Mouse (Mus musculus): ENCODE results near the gene Hhex. TPM values are rescaled to one million over a fixed set of nuclear protein-coding genes. Genes with fewer than 3 reads are reported as not detected.

Hhex gene
- 32.8 and 38.0 TPM in 2 replicates for polyA plus RNA-seq (2015; fragmentation: Nextera tagmentation; extraction: Ambion mirVana)

DNA sequence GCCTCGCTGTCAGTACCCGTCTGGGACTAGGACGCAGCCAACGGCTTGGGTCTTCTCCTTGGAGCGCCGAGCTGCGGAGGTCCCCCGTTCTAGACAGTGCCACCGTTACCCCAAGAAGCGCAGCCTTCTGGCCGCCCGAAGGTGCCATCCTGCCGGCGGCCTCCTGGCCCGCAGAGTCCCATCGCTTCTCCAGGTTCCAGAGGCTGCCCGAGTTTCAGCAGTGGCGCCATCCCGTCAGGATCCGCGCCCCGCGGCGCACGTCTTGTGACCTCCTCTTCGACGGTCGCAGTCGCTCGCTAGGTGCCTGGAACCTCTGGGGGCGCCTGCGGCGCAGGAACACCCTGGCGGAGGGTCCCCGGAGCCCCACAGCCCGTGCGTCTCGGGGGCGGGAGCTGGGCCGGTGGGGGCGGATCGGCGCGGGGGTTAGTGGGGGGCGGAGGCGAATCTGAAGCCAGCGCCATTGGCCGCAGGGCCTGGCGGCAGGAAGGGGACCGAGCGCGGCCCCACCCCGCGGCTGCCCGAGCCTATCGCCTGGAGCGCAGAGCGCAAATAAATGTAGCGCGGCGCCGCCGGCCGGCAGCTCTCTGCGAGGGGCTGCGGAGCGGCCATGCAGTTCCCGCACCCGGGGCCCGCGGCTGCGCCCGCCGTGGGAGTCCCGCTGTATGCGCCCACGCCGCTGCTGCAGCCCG is at the start of gene Hhex:
Gene Hhex (plus strand): TSS at position 548 of the 689 bp plus-strand sequence.
- H3K27me3 ChIP-seq, result peaks cover 83% of the 10 kb centered on the region
- peak within 1 kb of the TSS; percentile 61 for H3K9ac ChIP-seq
- ATAC-seq (ENCODE audit: borderline replicate concordance, extremely low read depth, low FRiP score, low TSS enrichment), result peak; percentile 86
- WGBS, result under 1% methylated on average over 78 of the region's 79 CpGs
- peaks cover 19% of the 10 kb centered on the region for H3K4me1 ChIP-seq
- no peaks in the 10 kb centered on the region for H3K36me3 ChIP-seq
- H3K4me3 ChIP-seq, result peak within 1 kb of the TSS; percentile 62
- H3K9me3 ChIP-seq, result no peaks in the 10 kb centered on the region
- H3K27ac ChIP-seq, result peak within 1 kb of the TSS; percentile 92
- peak within 1 kb of the TSS; percentile 84 for H3K4me2 ChIP-seq

DNA sequence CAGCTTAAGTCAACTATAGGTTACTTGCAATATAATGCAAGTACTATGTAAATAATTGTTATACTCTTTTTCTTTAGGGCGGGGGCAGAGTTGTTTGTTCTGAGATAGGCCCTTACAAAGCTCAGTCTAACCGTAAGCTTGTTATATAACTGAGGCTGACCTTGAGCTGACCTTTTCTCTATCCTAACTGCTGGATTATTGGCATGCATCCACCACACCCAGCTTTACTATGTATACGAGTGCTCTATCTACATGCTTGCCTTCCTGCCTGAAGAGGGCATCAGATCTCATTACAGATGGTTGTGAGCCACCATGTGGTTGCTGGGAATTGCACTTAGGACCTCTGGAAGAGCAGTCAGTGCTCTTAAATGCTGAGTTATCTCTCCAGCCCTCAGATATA is 48.5 kb upstream of the Hhex start:
- Histone ChIP-seq H3K4me3 (no peak overlapping the region), H3K36me3 (peaks cover 44% of the 10 kb centered on the region), H3K4me2 (no peak overlapping the region), H3K27me3 (no peaks in the 10 kb centered on the region), H3K9ac (no peak overlapping the region), H3K9me3 (no peaks in the 10 kb centered on the region), H3K4me1 (no peaks in the 10 kb centered on the region), H3K27ac (no peak overlapping the region)
- 57% methylated on average over 3 of the region's 3 CpGs for WGBS
- ATAC-seq (ENCODE audit: borderline replicate concordance, extremely low read depth, low FRiP score, low TSS enrichment), result no peak

DNA sequence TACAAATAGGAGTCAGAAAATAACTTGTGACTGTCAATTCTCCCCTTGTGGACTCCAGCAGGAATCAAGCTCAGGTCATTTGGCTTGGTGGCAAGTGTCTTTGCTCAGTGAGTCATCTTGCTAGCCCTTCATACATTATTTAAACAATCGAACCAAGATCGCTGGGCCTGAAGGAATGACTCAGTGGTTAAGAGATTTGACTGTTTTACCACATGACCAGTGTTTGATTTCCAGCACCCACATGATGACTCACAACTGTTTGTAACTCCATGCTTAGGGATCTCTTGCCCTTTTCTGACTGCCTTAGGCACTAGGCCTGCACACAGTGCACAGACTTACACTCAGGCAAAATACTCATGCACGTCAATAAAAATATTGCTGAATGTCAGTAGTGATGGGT is 42.7 kb upstream of the Hhex start:
- H3K27me3 ChIP-seq, result no peaks in the 10 kb centered on the region
- 91% methylated on average over 3 of the region's 3 CpGs for WGBS
- H3K4me1 ChIP-seq, result no peaks in the 10 kb centered on the region
- no peak overlapping the region for H3K4me3 ChIP-seq
- H3K36me3 ChIP-seq, result peaks cover 76% of the 10 kb centered on the region
- ATAC-seq (ENCODE audit: borderline replicate concordance, extremely low read depth, low FRiP score, low TSS enrichment), result no peak
- no peak overlapping the region for H3K4me2 ChIP-seq
- no peak overlapping the region for H3K9ac ChIP-seq
- no peak overlapping the region for H3K27ac ChIP-seq
- H3K9me3 ChIP-seq, result no peaks in the 10 kb centered on the region

DNA sequence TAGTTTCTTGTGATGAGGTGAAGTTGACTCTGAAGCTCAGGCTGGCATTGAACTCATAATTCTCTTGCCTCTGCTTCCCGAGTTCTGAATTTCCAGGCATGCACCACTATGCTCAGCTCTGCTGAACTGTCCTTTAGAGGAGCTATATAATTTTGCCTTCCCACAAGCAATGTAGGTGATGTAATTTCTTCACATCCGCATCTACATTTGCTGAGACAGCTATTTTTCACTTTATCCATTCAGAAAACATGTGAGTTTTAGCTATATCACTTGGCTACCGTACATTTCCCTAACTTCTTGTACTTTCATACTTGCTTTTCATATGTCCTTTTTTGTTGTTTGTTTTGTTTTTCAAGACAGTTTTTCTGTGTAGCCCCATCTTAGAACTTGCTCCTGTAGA is 38.3 kb upstream of the Hhex start:
- Histone ChIP-seq H3K27me3 (no peaks in the 10 kb centered on the region), H3K4me2 (no peak overlapping the region), H3K4me3 (no peak overlapping the region), H3K36me3 (peaks cover 81% of the 10 kb centered on the region), H3K4me1 (no peaks in the 10 kb centered on the region), H3K9me3 (no peaks in the 10 kb centered on the region), H3K27ac (no peak overlapping the region), H3K9ac (no peak overlapping the region)
- no peak for ATAC-seq (ENCODE audit: borderline replicate concordance, extremely low read depth, low FRiP score, low TSS enrichment)
- 92% methylated on average over 3 of the region's 3 CpGs for WGBS

DNA sequence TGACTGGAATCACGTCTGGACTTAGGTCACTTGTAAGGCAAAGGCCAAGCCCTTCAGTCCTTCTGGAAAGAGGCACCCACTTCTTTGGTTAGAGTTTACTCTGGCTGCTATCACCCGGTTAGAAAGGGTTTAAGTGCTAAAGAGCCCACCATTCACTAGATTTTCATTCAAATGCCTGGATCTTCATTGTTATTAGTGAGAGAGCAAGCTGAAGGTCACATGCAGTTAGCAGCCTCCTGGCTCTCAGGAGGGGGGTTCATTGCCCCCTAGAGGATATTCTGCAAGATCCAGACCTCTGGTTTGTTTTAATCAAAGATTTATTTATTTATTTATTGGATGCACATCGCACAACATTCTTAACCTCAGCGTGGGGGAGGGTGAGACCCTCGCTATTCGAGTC is 33.7 kb upstream of the Hhex start:
- H3K4me3 ChIP-seq, result no peak overlapping the region
- H3K27ac ChIP-seq, result no peak overlapping the region
- no peak overlapping the region for H3K9ac ChIP-seq
- no peaks in the 10 kb centered on the region for H3K27me3 ChIP-seq
- whole genome bisulfite sequencing, result 80% methylated on average over 6 of the region's 6 CpGs
- H3K36me3 ChIP-seq, result peaks cover 77% of the 10 kb centered on the region
- no peak overlapping the region for H3K4me2 ChIP-seq
- ATAC-seq (ENCODE audit: borderline replicate concordance, extremely low read depth, low FRiP score, low TSS enrichment), result no peak
- no peaks in the 10 kb centered on the region for H3K4me1 ChIP-seq
- no peaks in the 10 kb centered on the region for H3K9me3 ChIP-seq

DNA sequence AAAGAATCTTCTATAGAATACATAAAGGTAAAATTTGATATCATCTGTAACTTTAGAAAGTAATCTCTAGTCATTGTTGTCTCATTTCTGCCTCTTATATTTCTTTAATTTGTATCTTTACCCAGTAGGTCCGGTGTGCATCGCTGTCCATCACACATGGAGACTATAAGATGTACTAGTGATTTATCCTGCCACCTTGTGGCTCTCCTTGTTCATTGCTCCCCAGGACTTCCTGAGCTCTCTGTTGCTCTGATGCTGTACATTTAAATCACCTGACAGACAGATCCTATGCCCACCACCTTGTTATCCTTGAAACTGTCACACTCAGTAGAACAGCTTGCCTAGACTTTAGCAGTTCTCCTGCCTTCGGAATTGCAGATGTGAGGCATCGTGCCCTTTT is 16.3 kb upstream of the Hhex start:
- Histone ChIP-seq H3K36me3 (peaks cover 75% of the 10 kb centered on the region), H3K4me2 (no peak overlapping the region), H3K27ac (no peak overlapping the region), H3K9me3 (no peaks in the 10 kb centered on the region), H3K4me3 (no peak overlapping the region), H3K4me1 (no peaks in the 10 kb centered on the region), H3K27me3 (no peaks in the 10 kb centered on the region), H3K9ac (no peak overlapping the region)
- WGBS, result 89% methylated on average over 4 of the region's 4 CpGs
- no peak for ATAC-seq (ENCODE audit: borderline replicate concordance, extremely low read depth, low FRiP score, low TSS enrichment)

DNA sequence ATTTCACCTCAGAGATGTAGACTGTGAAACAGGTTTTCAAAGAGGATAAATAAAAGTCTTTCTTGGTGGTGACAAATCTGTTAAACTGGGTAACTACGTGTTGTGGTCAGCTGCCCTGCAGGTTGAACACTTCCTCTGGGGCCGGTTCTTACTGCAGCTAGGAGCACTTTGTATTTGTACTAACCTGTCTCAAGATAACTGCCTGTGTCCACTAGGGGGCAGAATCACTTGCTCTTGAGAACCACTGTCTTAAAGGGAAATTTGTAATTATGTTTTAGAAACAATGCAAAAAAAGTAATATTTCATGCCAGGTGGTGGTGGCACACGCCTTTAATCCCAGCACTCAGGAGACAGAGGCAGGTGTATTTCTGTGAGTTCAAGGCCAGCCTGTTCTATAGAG is 15.0 kb upstream of the Hhex start:
- no peak overlapping the region for H3K4me3 ChIP-seq
- no peaks in the 10 kb centered on the region for H3K9me3 ChIP-seq
- H3K4me1 ChIP-seq, result no peaks in the 10 kb centered on the region
- H3K4me2 ChIP-seq, result no peak overlapping the region
- no peak overlapping the region for H3K9ac ChIP-seq
- H3K27ac ChIP-seq, result no peak overlapping the region
- H3K27me3 ChIP-seq, result no peaks in the 10 kb centered on the region
- no peak for ATAC-seq (ENCODE audit: borderline replicate concordance, extremely low read depth, low FRiP score, low TSS enrichment)
- 30% methylated on average over 3 of the region's 3 CpGs for WGBS
- peaks cover 68% of the 10 kb centered on the region for H3K36me3 ChIP-seq

DNA sequence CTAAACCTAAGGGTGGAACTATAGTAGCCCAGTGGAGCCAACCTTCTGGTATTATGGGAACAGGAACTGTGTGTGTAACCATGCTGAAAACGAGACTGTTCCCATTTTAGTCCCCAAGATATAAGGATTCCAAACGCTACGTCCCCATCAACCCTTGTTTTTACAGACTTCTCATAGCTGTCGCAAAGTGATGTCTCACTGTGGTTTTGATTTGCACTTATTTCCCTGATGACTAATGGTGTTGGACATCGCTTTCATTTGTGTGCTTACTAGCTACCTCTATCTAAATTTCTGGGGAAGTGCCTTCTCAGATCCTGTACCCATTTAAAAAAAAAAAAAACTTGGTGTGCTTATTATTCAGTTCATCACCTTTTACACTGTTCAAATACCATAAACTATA is 6.0 kb upstream of the Hhex start:
- no peak overlapping the region for H3K4me2 ChIP-seq
- H3K27ac ChIP-seq, result no peak overlapping the region
- no peak for ATAC-seq (ENCODE audit: borderline replicate concordance, extremely low read depth, low FRiP score, low TSS enrichment)
- H3K9me3 ChIP-seq, result no peaks in the 10 kb centered on the region
- 0 out of 2 replicates have a peak, but pooled peaks cover 2% of the 10 kb centered on the region for H3K4me1 ChIP-seq
- H3K36me3 ChIP-seq, result 0 out of 2 replicates have a peak, but pooled peaks cover 1% of the 10 kb centered on the region
- H3K4me3 ChIP-seq, result no peak overlapping the region
- H3K9ac ChIP-seq, result no peak overlapping the region
- H3K27me3 ChIP-seq, result peaks cover 31% of the 10 kb centered on the region
- 80% methylated on average over 5 of the region's 5 CpGs for WGBS

DNA sequence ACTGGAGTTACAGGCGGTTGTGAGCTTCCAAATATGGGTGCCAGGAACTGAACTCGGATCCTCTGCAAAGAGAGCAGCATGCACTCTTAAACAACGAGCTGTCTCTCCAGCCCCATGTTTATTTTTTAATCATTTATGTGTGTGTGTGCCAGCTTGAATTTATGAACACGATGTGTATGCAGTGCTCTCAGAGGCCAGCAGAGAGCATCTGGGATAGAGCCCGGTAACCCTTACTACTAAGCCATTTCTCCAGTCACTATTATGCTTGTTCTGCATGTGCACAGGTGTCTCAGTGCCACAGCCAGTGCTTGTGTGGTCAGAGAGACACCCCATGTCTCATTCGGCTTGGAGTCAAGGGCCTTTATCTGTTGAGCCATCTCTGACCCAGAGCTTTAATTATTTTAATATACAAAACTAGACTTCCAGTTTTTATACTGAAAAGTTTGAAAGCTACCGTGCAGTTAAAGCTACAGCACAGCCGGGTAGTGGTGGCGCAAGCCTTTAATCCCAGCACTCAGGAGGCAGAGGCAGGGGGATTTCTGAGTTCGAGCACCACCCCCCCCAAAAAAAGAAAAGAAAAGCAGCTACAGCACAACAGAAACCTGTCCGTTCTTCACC is 3.4 kb upstream of the Hhex start:
- H3K9me3 ChIP-seq, result no peaks in the 10 kb centered on the region
- WGBS, result 87% methylated on average over 11 of the region's 11 CpGs
- H3K27me3 ChIP-seq, result peaks cover 57% of the 10 kb centered on the region
- no peak overlapping the region for H3K4me2 ChIP-seq
- ATAC-seq (ENCODE audit: borderline replicate concordance, extremely low read depth, low FRiP score, low TSS enrichment), result no peak
- no peak overlapping the region for H3K9ac ChIP-seq
- H3K36me3 ChIP-seq, result no peaks in the 10 kb centered on the region
- peaks cover 19% of the 10 kb centered on the region for H3K4me1 ChIP-seq
- no peak overlapping the region for H3K4me3 ChIP-seq
- no peak overlapping the region for H3K27ac ChIP-seq

DNA sequence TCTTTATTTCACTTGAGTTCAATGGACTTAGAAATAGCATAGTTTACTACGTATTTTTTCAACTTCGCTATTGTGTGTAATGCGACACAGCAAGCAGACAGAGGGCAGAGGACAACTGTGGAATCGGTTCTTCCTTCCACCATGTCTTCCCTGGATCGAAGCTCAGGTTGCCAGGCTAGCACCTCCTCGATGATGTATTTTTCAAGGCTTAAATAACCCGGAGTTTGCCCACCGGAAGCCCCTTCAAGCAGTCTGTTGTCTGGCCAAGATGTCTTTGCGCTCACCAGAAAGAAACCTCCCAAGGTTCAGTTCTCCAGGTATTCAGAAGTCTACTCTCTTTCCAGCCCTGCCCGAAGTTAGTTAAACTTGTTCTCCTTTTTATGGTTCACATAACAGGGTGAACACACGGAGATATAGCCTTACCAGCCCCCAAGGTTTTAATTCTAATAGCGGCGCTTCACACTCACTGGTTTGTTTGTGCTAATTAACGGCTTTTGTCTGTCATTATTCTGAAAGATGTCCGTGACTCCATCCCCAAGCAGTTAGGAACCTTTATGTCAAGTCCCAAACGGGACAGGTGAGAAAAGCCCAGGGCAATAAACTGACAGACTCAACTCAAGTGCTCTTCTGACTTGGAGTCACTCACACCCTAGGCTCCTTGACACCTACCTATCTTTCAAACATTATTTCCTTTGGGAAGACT is 1.6 kb upstream of the Hhex start:
- Histone ChIP-seq H3K4me2 (peak overlapping the region; percentile 84), H3K9ac (no peak overlapping the region), H3K36me3 (no peaks in the 10 kb centered on the region), H3K4me3 (peak overlapping the region; percentile 62), H3K4me1 (peaks cover 19% of the 10 kb centered on the region), H3K9me3 (no peaks in the 10 kb centered on the region), H3K27me3 (peaks cover 74% of the 10 kb centered on the region), H3K27ac (no peak overlapping the region)
- 17% methylated on average over 16 of the region's 16 CpGs for WGBS
- no peak for ATAC-seq (ENCODE audit: borderline replicate concordance, extremely low read depth, low FRiP score, low TSS enrichment)

DNA sequence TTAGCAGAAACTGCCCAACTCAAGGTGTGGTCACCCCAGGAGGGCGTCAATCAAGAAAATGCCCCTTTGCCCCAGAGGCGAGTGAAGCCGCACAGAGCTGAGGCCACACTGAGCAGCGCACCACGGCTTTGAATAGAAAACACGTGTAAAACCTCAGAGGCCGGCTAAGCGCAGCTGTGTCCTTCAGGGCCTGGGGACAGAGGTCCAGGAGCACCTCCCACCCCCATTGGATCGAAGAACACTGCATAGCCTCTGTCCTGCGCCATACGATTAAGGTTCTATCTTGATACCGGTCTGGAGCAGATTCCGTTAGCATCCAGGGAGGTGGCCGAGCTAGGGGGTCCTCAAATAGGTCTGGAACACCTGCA is 731 bp upstream of the Hhex start:
- Histone ChIP-seq H3K4me1 (peaks cover 19% of the 10 kb centered on the region), H3K27me3 (peaks cover 79% of the 10 kb centered on the region), H3K4me3 (peak overlapping the region; percentile 62), H3K4me2 (peak overlapping the region; percentile 84), H3K9me3 (no peaks in the 10 kb centered on the region), H3K9ac (peak overlapping the region; percentile 61; the same call in 1 of the 2 replicates), H3K27ac (no peak overlapping the region), H3K36me3 (no peaks in the 10 kb centered on the region)
- ATAC-seq (ENCODE audit: borderline replicate concordance, extremely low read depth, low FRiP score, low TSS enrichment), result no peak
- WGBS, result under 1% methylated on average over 14 of the region's 14 CpGs
